Mouse (Mus musculus) mesoderm, embryonic 11.5 days (tissue): Measurements from ENCODE around the gene Baz2b.
"Not testable (repeated sequence)": the region's sequence is repeated elsewhere in the genome, so short reads cannot be mapped to it uniquely, and the experiment has no call there.

Experiments used
- DNase-seq: peaks from one replicate; pipeline ENCODE4 v3.0.0-alpha.2; 2012; ENCODE audit warnings: low read depth, low spot score

The Baz2b gene

GRCm38 (mm10) chr2:59877335-59877734 is 332.3 kb downstream of the Baz2b start:
- DNase-seq: no peak

GRCm38 (mm10) chr2:59876482-59876881 is 333.2 kb downstream of the Baz2b start:
- no peak for DNase-seq

- no peak for DNase-seq
Measured at GRCm38 (mm10) chr2:59870526-59870925, 339.1 kb downstream of the Baz2b start.

GRCm38 (mm10) chr2:59862618-59863017 is 347.0 kb downstream of the Baz2b start:
- DNase-seq: no peak

- DNase-seq: no peak
Measured at GRCm38 (mm10) chr2:59854363-59854762, 355.3 kb downstream of the Baz2b start.

- no peak for DNase-seq
Measured at GRCm38 (mm10) chr2:59853543-59853942, 356.1 kb downstream of the Baz2b start.

- DNase-seq: no peak
Measured at GRCm38 (mm10) chr2:59852916-59853315, 356.7 kb downstream of the Baz2b start.

GRCm38 (mm10) chr2:59851885-59852284 is 357.8 kb downstream of the Baz2b start:
- DNase-seq: not testable (repeated sequence)
